8 mouse cellular contexts compared by ENCODE assay signal in the genomic region with DNA sequence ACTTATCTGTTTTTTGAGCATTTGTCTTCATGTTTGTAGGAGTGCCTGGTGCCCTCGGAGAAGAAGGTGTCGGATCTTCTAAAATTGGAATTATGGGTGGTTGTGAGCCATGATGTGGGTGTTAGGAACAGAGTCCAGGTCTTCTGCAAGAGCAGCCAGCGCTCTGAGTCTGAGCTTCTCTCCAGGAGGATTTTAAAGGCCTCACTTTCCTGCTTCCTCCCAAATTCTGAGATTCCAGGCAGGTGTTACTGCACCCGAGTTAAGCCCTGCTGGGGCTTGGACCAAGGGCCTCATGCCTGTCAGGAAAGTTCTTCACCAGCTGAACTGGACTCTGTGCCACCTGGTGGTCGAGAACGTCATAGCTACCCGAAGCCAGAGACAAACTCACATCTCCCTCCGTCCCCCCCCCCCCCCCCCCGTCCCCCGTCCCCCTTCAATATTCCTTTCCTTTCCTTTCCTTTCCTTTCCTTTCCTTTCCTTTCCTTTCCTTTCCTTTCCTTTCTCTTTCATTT. TPM values are rescaled to one million over a fixed set of nuclear protein-coding genes. Genes with fewer than 3 reads are reported as not detected.
DNase-seq lines count a peak whose midpoint lies in the region; ATAC-seq and TF ChIP-seq lines count a peak whose summit lies in the region.
"Had no signal": no experiment of that assay in that cellular context is flagged by ENCODE, and none has a peak within 500 bp of the region (broad histone marks: within the 10 kb centered on the region; RNA-seq: fewer than 3 reads in every experiment).

No protein-coding gene starts in this region.

- H3K9me3 ChIP-seq in hindbrain, embryonic 11.5 days (ENCODE audit: control insufficient read depth, low read length) = no peaks in the 10 kb centered on the region
- no peaks in the 10 kb centered on the region for H3K9me3 ChIP-seq in hindbrain, embryonic 13.5 days
- H3K9me3 ChIP-seq in CH12.LX (replicated peaks; ENCODE audit: low read length) = no peaks in the 10 kb centered on the region
- H3K9me3 ChIP-seq: embryonic facial prominence, embryonic 13.5 days had no signal

- TF ChIP-seq RAD21 in CH12.LX (IDR thresholded peaks at IDR 0.05; ENCODE audit: low read depth, low read length) = peak; percentile 57

- 0 out of 2 replicates have a peak, but pooled peaks have one; percentile 30 for TF ChIP-seq POLR2A in CH12.LX (IDR thresholded peaks at IDR 0.05; ENCODE audit: low read depth, low read length)
- no peak for TF ChIP-seq POLR2A in embryonic fibroblast, embryonic 13.5 days (IDR thresholded peaks at IDR 0.05; ENCODE audit: low read depth, low read length)

- in situ Hi-C loops in CH12.LX (cut with MboI; ENCODE audit: low pct_ligation_motif_present, low pct_unique_long_range_greater_than_20kb, low sequenced_read_pairs) = no loop called here

- ATAC-seq in hindbrain, embryonic 11.5 days (ENCODE audit: low FRiP score) = no peak
- no peak for ATAC-seq in hindbrain, embryonic 13.5 days (ENCODE audit: low FRiP score)
- ATAC-seq in erythroblast, adult 5-6 weeks (replicated peaks; ENCODE audit: low FRiP score, poor library complexity, severe bottlenecking) = no peak

- H3K27me3 ChIP-seq in hindbrain, embryonic 11.5 days (ENCODE audit: control insufficient read depth, insufficient read depth, low read length) = no peaks in the 10 kb centered on the region
- peaks cover 5% of the 10 kb centered on the region for H3K27me3 ChIP-seq in hindbrain, embryonic 13.5 days
- no peaks in the 10 kb centered on the region for H3K27me3 ChIP-seq in CH12.LX (replicated peaks)
- H3K27me3 ChIP-seq: embryonic facial prominence, embryonic 13.5 days had no signal

- 33% methylated on average over 10 of the region's 10 CpGs for WGBS in hindbrain, embryonic 11.5 days
- 38% methylated on average over 8 of the region's 10 CpGs for whole genome bisulfite sequencing in hindbrain, embryonic 13.5 days

- no peaks in the 10 kb centered on the region for H3K36me3 ChIP-seq in hindbrain, embryonic 11.5 days (ENCODE audit: control insufficient read depth, insufficient read depth, low read length)
- no peaks in the 10 kb centered on the region for H3K36me3 ChIP-seq in hindbrain, embryonic 13.5 days
- H3K36me3 ChIP-seq in CH12.LX (replicated peaks in 1 of 2; ENCODE audit: control insufficient read depth in 1 of 2, insufficient read depth in 1 of 2, low read length in 1 of 2) = no peaks in the 10 kb centered on the region
- H3K36me3 ChIP-seq: embryonic facial prominence, embryonic 13.5 days had no signal

- H3K9ac ChIP-seq in hindbrain, embryonic 11.5 days (ENCODE audit: low read depth, low read length) = no peak overlapping the region
- no peak overlapping the region for H3K9ac ChIP-seq in hindbrain, embryonic 13.5 days
- no peak overlapping the region for H3K9ac ChIP-seq in CH12.LX (ENCODE audit: insufficient read depth, low read depth)
- H3K9ac ChIP-seq: embryonic facial prominence, embryonic 13.5 days had no signal

- DNase-seq in hindbrain, embryonic 11.5 days (ENCODE audit: low spot score) = peak; percentile 55
- peak; percentile 83 for DNase-seq in 3T3-L1 (ENCODE audit: low read depth, low spot score)
- peak; percentile 86 for DNase-seq in CH12.LX (ENCODE audit: extremely low read depth)
- peak; percentile 61 for DNase-seq in retina, embryonic 14.5 days (ENCODE audit: low spot score)

- dilution Hi-C loops in CH12.LX (cut with MboI; ENCODE audit: extremely low pct_ligation_motif_present, extremely low pct_unique_long_range_greater_than_20kb, low sequenced_read_pairs) = no loop called here

- H3K4me3 ChIP-seq in hindbrain, embryonic 11.5 days (ENCODE audit: low read depth, low read length) = no peak overlapping the region
- H3K4me3 ChIP-seq in hindbrain, embryonic 13.5 days = no peak overlapping the region
- no peak overlapping the region for H3K4me3 ChIP-seq in CH12.LX (replicated peaks in 1 of 3; ENCODE audit: low read depth in 2 of 3, low read length in 2 of 3, poor library complexity in 1 of 3)
- no peak overlapping the region for H3K4me3 ChIP-seq in embryonic fibroblast, embryonic 13.5 days (ENCODE audit: insufficient read depth, low read length)
- H3K4me3 ChIP-seq: embryonic facial prominence, embryonic 13.5 days had no signal

- H3K79me2 ChIP-seq in CH12.LX (replicated peaks; ENCODE audit: control insufficient read depth, extremely low read depth, insufficient read depth, poor library complexity, severe bottlenecking) = no peaks in the 10 kb centered on the region

- no peaks in the 10 kb centered on the region for H3K4me1 ChIP-seq in hindbrain, embryonic 11.5 days (replicated peaks; ENCODE audit: control insufficient read depth, insufficient read depth, low read length)
- peaks cover 8% of the 10 kb centered on the region for H3K4me1 ChIP-seq in hindbrain, embryonic 13.5 days (replicated peaks)
- H3K4me1 ChIP-seq in CH12.LX (ENCODE audit: control insufficient read depth in 1 of 2, insufficient read depth in 2 of 2) = peaks cover 25 to 71% of the 10 kb centered on the region in 2 experiments
- 0 out of 2 replicates have a peak, but pooled peaks cover 2% of the 10 kb centered on the region for H3K4me1 ChIP-seq in embryonic fibroblast, embryonic 13.5 days (ENCODE audit: control insufficient read depth, insufficient read depth, low read length)

- H3K4me2 ChIP-seq in hindbrain, embryonic 11.5 days (replicated peaks; ENCODE audit: low read depth, low read length) = no peak overlapping the region
- H3K4me2 ChIP-seq in hindbrain, embryonic 13.5 days = no peak overlapping the region
- H3K4me2 ChIP-seq in CH12.LX (ENCODE audit: insufficient read depth, low read depth, poor library complexity, severe bottlenecking) = no peak overlapping the region
- H3K4me2 ChIP-seq: embryonic facial prominence, embryonic 13.5 days had no signal

- TF ChIP-seq EP300 in CH12.LX (IDR thresholded peaks at IDR 0.05; ENCODE audit: low read length) = peak; percentile 34; the same call in 1 of the 2 replicates

- peak in 1 of 2 experiments; percentile 75; a peak in 2 of 4 replicates for TF ChIP-seq CTCF in CH12.LX (conservative IDR thresholded peaks at IDR 0.05 in 1 of 2, IDR thresholded peaks at IDR 0.05 in 1 of 2; ENCODE audit: low read depth in 2 of 2, low read length in 2 of 2)
- peak; percentile 44; the same call in 1 of the 2 replicates for TF ChIP-seq CTCF in embryonic fibroblast, embryonic 13.5 days (IDR thresholded peaks at IDR 0.05; ENCODE audit: borderline replicate concordance, insufficient read depth, low read length)

- H3K27ac ChIP-seq in hindbrain, embryonic 11.5 days (ENCODE audit: low read depth, low read length) = no peak overlapping the region
- no peak overlapping the region for H3K27ac ChIP-seq in hindbrain, embryonic 13.5 days
- H3K27ac ChIP-seq in CH12.LX (ENCODE audit: insufficient read depth, low read depth) = no peak overlapping the region
- no peak overlapping the region for H3K27ac ChIP-seq in embryonic fibroblast, embryonic 13.5 days (ENCODE audit: insufficient read depth, low read length)
- H3K27ac ChIP-seq: embryonic facial prominence, embryonic 13.5 days had no signal

TF ChIP-seq in CH12.LX, 34 proteins besides CTCF, POLR2A, EP300 and RAD21:
- TF ChIP-seq IRF4 (IDR thresholded peaks at IDR 0.05; ENCODE audit: low read depth, low read length) (0 out of 2 replicates have a peak, but pooled peaks have one; percentile 29), MAFK (IDR thresholded peaks at IDR 0.05; ENCODE audit: insufficient replicate concordance, low read length) (no peak), MAX (IDR thresholded peaks at IDR 0.05; ENCODE audit: low read length) (peak; percentile 62; the same call in 1 of the 2 replicates), NRF1 (IDR thresholded peaks at IDR 0.05; ENCODE audit: low read depth, low read length) (no peak), MXI1 (IDR thresholded peaks at IDR 0.05; ENCODE audit: low read depth, low read length) (no peak), MEF2A (IDR thresholded peaks at IDR 0.05; ENCODE audit: borderline replicate concordance, low read depth, low read length) (no peak), NELFE (IDR thresholded peaks at IDR 0.05; ENCODE audit: low read depth, low read length) (peak; percentile 55; the same call in 1 of the 2 replicates), BHLHE40 (IDR thresholded peaks at IDR 0.05; ENCODE audit: low read depth, low read length) (no peak), CHD2 (IDR thresholded peaks at IDR 0.05; ENCODE audit: low read length) (no peak), ZC3H11A (IDR thresholded peaks at IDR 0.05; ENCODE audit: low read depth, low read length) (peak; percentile 27; the same call in 1 of the 2 replicates), SMC3 (IDR thresholded peaks at IDR 0.05; ENCODE audit: low read depth, low read length) (peak; percentile 86), MYC (IDR thresholded peaks at IDR 0.05; ENCODE audit: low read depth, low read length) (peak; percentile 63; the same call in 1 of the 2 replicates), UBTF (IDR thresholded peaks at IDR 0.05; ENCODE audit: low read depth, low read length) (no peak), TCF12 (IDR thresholded peaks at IDR 0.05; ENCODE audit: low read depth, low read length) (0 out of 2 replicates have a peak, but pooled peaks have one; percentile 32), ZNF384 (IDR thresholded peaks at IDR 0.05; ENCODE audit: low read depth, low read length) (no peak), MAZ (IDR thresholded peaks at IDR 0.05; ENCODE audit: low read depth, low read length) (peak; percentile 77; the same call in 1 of the 2 replicates)

RNA-seq across cellular contexts. Expression of a gene that starts 31.7 kb away (rescaled TPM):
- polyA plus RNA-seq in hindbrain, embryonic 11.5 days (2014; fragmentation: Nextera tagmentation; extraction: Ambion mirVana) = 87.8 and 91.2 TPM in 2 replicates
- 21.4 and 26.5 TPM in 2 replicates for polyA plus RNA-seq in hindbrain, embryonic 13.5 days (2015; fragmentation: Nextera tagmentation; extraction: Ambion mirVana)
- 46.7 and 58.6 TPM in 2 replicates for total RNA-seq in CH12.LX (2012; rRNA removed)
- total RNA-seq in CH12.LX (2014; rRNA removed) = 74.8 and 76.2 TPM in 2 replicates
- polyA plus RNA-seq in CH12.LX (2012; ENCODE audit: insufficient read length, low read depth) = 82.0 and 84.0 TPM in 2 replicates
- polyA plus RNA-seq in embryonic fibroblast, embryonic 13.5 days (2011; ENCODE audit: insufficient read length, low read depth, missing spikeins) = 15.0 and 19.3 TPM in 2 replicates
- 6.9 and 18.0 TPM in 2 replicates for total RNA-seq in erythroblast, adult 5-6 weeks (2015; ENCODE audit: low replicate concordance)
- total RNA-seq in erythroblast, adult 5-6 weeks (2017; ENCODE audit: low replicate concordance) = 16.4 and 27.9 TPM in 2 replicates
